Mouse (Mus musculus) lung, embryonic 14.5 days (tissue): ENCODE results near the gene Blm. TPM values are rescaled to one million over a fixed set of nuclear protein-coding genes. Genes with fewer than 3 reads are reported as not detected.

Experiments used
- ATAC-seq: fragments of 200-750 bp; cut with Nextera tagmentation; 2 replicates; pipeline ENCODE4 v1.8.0; 2017; ENCODE audit warnings: mild to moderate bottlenecking, moderate TSS enrichment, moderate library complexity; ENCODE audit not compliant: insufficient read depth
- DNase-seq: peaks from one replicate; pipeline ENCODE4 v3.0.0-alpha.2; 2015
- H3K27ac ChIP-seq: fragments of 300-500 bp; sonication (generic); 2 replicates; pipeline ENCODE4 v1.5.1; 2014; ENCODE audit warnings: low read depth, mild to moderate bottlenecking, moderate library complexity
- H3K27me3 ChIP-seq: fragments of 300-500 bp; sonication (generic); 2 replicates; pipeline ENCODE4 v1.6.1; 2014; ENCODE audit warnings: low read length, control low read depth; ENCODE audit not compliant: insufficient read depth
- H3K36me3 ChIP-seq: fragments of 300-500 bp; sonication (generic); 2 replicates; pipeline ENCODE4 v1.6.1; 2014; ENCODE audit warnings: control low read depth; ENCODE audit not compliant: insufficient read depth
- H3K4me1 ChIP-seq: fragments of 300-500 bp; sonication (generic); 2 replicates; pipeline ENCODE4 v1.6.1; 2014; ENCODE audit warnings: antibody characterized with exemption, control low read depth; ENCODE audit not compliant: insufficient read depth
- H3K4me2 ChIP-seq: fragments of 300-500 bp; sonication (generic); 2 replicates; pipeline ENCODE4 v1.6.1; 2014; ENCODE audit warnings: mild to moderate bottlenecking
- H3K4me3 ChIP-seq: fragments of 300-500 bp; sonication (generic); 2 replicates; pipeline ENCODE4 v1.5.1; 2014; ENCODE audit warnings: low read depth, low read length
- H3K9ac ChIP-seq: fragments of 300-500 bp; sonication (generic); 2 replicates; pipeline ENCODE4 v1.6.1; 2014
- H3K9me3 ChIP-seq: fragments of 300-500 bp; sonication (generic); 2 replicates; pipeline ENCODE4 v1.6.1; 2016; ENCODE audit warnings: low read depth, low read length, control low read depth
- CTCF ChIP-seq: IDR thresholded peaks from 2 replicates; pipeline ENCODE4 v1.5.1; 2016; ENCODE audit warnings: antibody characterized with exemption, low read depth
- WGBS: fragments of 180-500 bp; shearing (Covaris S2); extraction: QIAGEN DNeasy Blood & Tissue Kit; methylation state at CpG from one replicate; pipeline ENCODE4 v1.1.7; 2014; 5-methylcytosine and 5-hydroxymethylcytosine counted together
- polyA plus RNA-seq: library from polyadenylated mRNA; unstranded; fragments of >200 nt; fragmentation: Nextera tagmentation; extraction: Ambion mirVana; gene quantifications from 2 replicates; pipeline ENCODE4 v1.2.1, GENCODE M21; 2014

The Blm gene
- polyA plus RNA-seq, 1 experiment from 2014 or later = 40.8 TPM

DNA sequence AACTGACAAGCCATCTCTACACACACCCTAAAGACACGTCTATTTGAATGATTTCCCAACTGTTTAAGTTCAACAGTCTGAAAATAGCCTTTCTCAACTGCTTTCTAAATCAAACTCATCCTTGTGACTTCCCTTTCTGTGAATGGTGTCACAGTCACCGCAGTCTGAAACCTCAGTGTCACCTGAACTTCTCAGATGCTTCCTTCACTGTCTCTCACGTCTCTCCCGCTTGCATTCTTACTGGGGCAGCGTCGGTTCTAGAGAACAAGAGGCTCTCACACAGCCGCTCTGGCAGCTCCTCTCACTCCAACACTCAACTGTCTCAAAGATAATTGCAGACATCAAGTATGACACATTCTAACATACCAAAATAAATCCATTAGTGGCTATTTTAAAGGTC, 33.9 kb downstream of the Blm start:
- 58% methylated on average over 7 of the region's 7 CpGs for WGBS
- TF ChIP-seq CTCF = no peak
- ATAC-seq = no peak
- no peak for DNase-seq
- peaks cover 54% of the 10 kb centered on the region for H3K36me3 ChIP-seq
- peak overlapping the region; percentile 39; the same call in 1 of the 2 replicates for H3K27ac ChIP-seq
- no peak overlapping the region for H3K9ac ChIP-seq
- no peak overlapping the region for H3K4me3 ChIP-seq
- no peaks in the 10 kb centered on the region for H3K27me3 ChIP-seq
- no peaks in the 10 kb centered on the region for H3K9me3 ChIP-seq
- H3K4me2 ChIP-seq = no peak overlapping the region
- no peaks in the 10 kb centered on the region for H3K4me1 ChIP-seq

- H3K9me3 ChIP-seq = no peaks in the 10 kb centered on the region
- no peaks in the 10 kb centered on the region for H3K4me1 ChIP-seq
- TF ChIP-seq CTCF = no peak
- H3K4me3 ChIP-seq = no peak overlapping the region
- peak overlapping the region; percentile 7; the same call in 1 of the 2 replicates for H3K27ac ChIP-seq
- no peaks in the 10 kb centered on the region for H3K27me3 ChIP-seq
- ATAC-seq (no peak), DNase-seq (peak; percentile 53)
- H3K9ac ChIP-seq = no peak overlapping the region
- H3K4me2 ChIP-seq = no peak overlapping the region
- peaks cover 54% of the 10 kb centered on the region for H3K36me3 ChIP-seq
These were observed 34.8 kb downstream of the Blm start for GRCm38 (mm10) chr7:80500099-80500498.

GRCm38 (mm10) chr7:80499190-80499962, 35.5 kb downstream of the Blm start:
- no peak overlapping the region for H3K9ac ChIP-seq
- H3K4me1 ChIP-seq = no peaks in the 10 kb centered on the region
- DNase-seq (peak; percentile 34), ATAC-seq (no peak)
- no peaks in the 10 kb centered on the region for H3K27me3 ChIP-seq
- no peak overlapping the region for H3K4me2 ChIP-seq
- no peaks in the 10 kb centered on the region for H3K9me3 ChIP-seq
- no peak overlapping the region for H3K27ac ChIP-seq
- 72% methylated on average over 9 of the region's 9 CpGs for WGBS
- TF ChIP-seq CTCF = no peak
- H3K36me3 ChIP-seq = peaks cover 54% of the 10 kb centered on the region
- no peak overlapping the region for H3K4me3 ChIP-seq

GRCm38 (mm10) chr7:80496656-80497055, 38.3 kb downstream of the Blm start:
- H3K9ac ChIP-seq = no peak overlapping the region
- ATAC-seq (no peak), DNase-seq (no peak)
- no peaks in the 10 kb centered on the region for H3K9me3 ChIP-seq
- H3K27me3 ChIP-seq = no peaks in the 10 kb centered on the region
- no peak overlapping the region for H3K4me3 ChIP-seq
- no peak for TF ChIP-seq CTCF
- 75% methylated on average over 3 of the region's 3 CpGs for WGBS
- H3K4me2 ChIP-seq = no peak overlapping the region
- peaks cover 53% of the 10 kb centered on the region for H3K36me3 ChIP-seq
- no peak overlapping the region for H3K27ac ChIP-seq
- H3K4me1 ChIP-seq = no peaks in the 10 kb centered on the region

- Histone ChIP-seq H3K36me3 (peaks cover 47% of the 10 kb centered on the region), H3K9me3 (no peaks in the 10 kb centered on the region), H3K4me2 (no peak overlapping the region), H3K27me3 (no peaks in the 10 kb centered on the region), H3K27ac (no peak overlapping the region), H3K4me3 (no peak overlapping the region), H3K4me1 (no peaks in the 10 kb centered on the region), H3K9ac (no peak overlapping the region)
- 70% methylated on average over 6 of the region's 6 CpGs for WGBS
- no peak for TF ChIP-seq CTCF
- no peak for DNase-seq
- ATAC-seq = no peak
These were observed 39.7 kb downstream of the Blm start for GRCm38 (mm10) chr7:80495210-80495609.

GRCm38 (mm10) chr7:80491995-80492394, 42.9 kb downstream of the Blm start:
- Histone ChIP-seq H3K27me3 (no peaks in the 10 kb centered on the region), H3K4me2 (no peak overlapping the region), H3K9ac (no peak overlapping the region), H3K27ac (no peak overlapping the region), H3K36me3 (peaks cover 64% of the 10 kb centered on the region), H3K4me3 (no peak overlapping the region), H3K4me1 (no peaks in the 10 kb centered on the region), H3K9me3 (no peaks in the 10 kb centered on the region)
- ATAC-seq (no peak), DNase-seq (no peak)
- no peak for TF ChIP-seq CTCF
- WGBS = 89% methylated on average over 3 of the region's 3 CpGs

DNA sequence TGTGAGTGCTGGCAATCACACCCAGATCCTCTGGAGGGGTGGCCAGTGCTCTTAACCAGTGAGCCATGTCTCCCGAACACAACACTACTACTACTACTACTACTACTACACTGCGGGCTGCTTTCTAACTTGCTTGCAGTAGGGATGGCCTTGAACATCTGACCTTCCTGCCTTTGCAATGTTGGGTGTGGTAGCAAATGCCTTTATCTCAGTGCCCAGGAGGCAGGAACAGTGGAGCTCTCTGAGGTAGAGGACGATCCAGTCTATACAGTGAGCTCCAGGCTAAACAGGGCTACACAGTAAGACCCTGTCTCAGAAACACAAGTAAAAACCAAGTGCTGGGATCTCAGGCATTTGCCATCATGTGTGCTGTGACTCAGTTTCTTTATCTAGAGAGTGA, 43.8 kb downstream of the Blm start:
- H3K4me3 ChIP-seq = no peak overlapping the region
- peaks cover 57% of the 10 kb centered on the region for H3K36me3 ChIP-seq
- 88% methylated on average over 3 of the region's 3 CpGs for WGBS

GRCm38 (mm10) chr7:80490351-80490750, 44.6 kb downstream of the Blm start:
- WGBS = 93% methylated on average over 2 of the region's 2 CpGs
- H3K4me3 ChIP-seq = no peak overlapping the region
- no peaks in the 10 kb centered on the region for H3K27me3 ChIP-seq
- no peak overlapping the region for H3K9ac ChIP-seq
- ATAC-seq (no peak), DNase-seq (no peak)
- peaks cover 54% of the 10 kb centered on the region for H3K36me3 ChIP-seq
- no peaks in the 10 kb centered on the region for H3K4me1 ChIP-seq
- TF ChIP-seq CTCF = no peak
- H3K9me3 ChIP-seq = no peaks in the 10 kb centered on the region
- H3K4me2 ChIP-seq = no peak overlapping the region
- H3K27ac ChIP-seq = no peak overlapping the region

More for the DNA sequence above, 43.8 kb downstream of the Blm start:
- Histone ChIP-seq H3K27ac (no peak overlapping the region), H3K9me3 (no peaks in the 10 kb centered on the region), H3K4me1 (no peaks in the 10 kb centered on the region), H3K9ac (no peak overlapping the region), H3K27me3 (no peaks in the 10 kb centered on the region), H3K4me2 (no peak overlapping the region)
- DNase-seq (no peak), ATAC-seq (no peak)
- no peak for TF ChIP-seq CTCF
